Mouse (Mus musculus): Measurements from ENCODE around the gene E430018J23Rik.
"Not testable (repeated sequence)": the region's sequence is repeated elsewhere in the genome, so short reads cannot be mapped to it uniquely, and the experiment has no call there.

DNA sequence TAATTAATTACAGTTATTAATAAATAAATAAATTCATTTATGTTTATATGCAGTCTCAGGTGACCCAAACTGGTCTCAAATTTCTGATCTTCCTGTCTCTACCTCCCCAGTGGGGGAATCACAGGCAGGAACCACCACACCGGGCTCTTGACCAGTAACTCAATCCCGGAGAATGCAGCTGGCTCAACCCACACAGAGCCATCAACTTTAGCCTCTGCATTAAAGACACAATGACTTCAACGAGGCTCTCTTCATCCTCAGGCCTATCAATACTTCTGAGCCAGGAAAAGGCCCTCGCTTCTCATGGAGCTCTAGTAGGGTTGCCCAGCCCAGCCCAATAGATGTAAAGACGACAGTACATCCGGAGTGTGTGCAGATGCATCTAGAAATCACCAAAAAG lies 10.7 kb upstream of the E430018J23Rik start:
- not testable (repeated sequence) for TF ChIP-seq CTCF (IDR thresholded peaks at IDR 0.05; ENCODE audit: extremely low read depth, insufficient read depth, insufficient read length, insufficient replicate concordance); POLR2A (IDR thresholded peaks at IDR 0.05; ENCODE audit: low read depth, low read length)
